Mouse (Mus musculus) ES-E14 (cell line): ENCODE results near the gene Fopnl. TPM values are rescaled to one million over a fixed set of nuclear protein-coding genes. Genes with fewer than 3 reads are reported as not detected.

Experiments
- DNase-seq: peaks from one replicate; pipeline ENCODE4 v3.0.0-alpha.2; 2013; ENCODE audit warnings: low read depth, low spot score
- H3K27ac ChIP-seq: 2 replicates; pipeline ENCODE4 v1.5.1; 2012; ENCODE audit warnings: low read depth, mild to moderate bottlenecking, low read length, moderate library complexity, mixed read lengths; ENCODE audit not compliant: poor library complexity, insufficient read depth, severe bottlenecking
- H3K36me3 ChIP-seq: 2 replicates; pipeline ENCODE4 v1.6.1; 2012; ENCODE audit warnings: mild to moderate bottlenecking, low read length, moderate library complexity, mixed read lengths; ENCODE audit not compliant: control insufficient read depth, poor library complexity, insufficient read depth, severe bottlenecking
- H3K4me1 ChIP-seq, 2 experiments: fragments of 150-350 bp in 1 of 2; sonication (generic) in 1 of 2; 2 replicates each; pipeline ENCODE4 v1.6.1; 2012; ENCODE audit warnings: low read length in 2 of 2, mild to moderate bottlenecking in 1 of 2, mixed read lengths in 1 of 2; ENCODE audit not compliant: control insufficient read depth in 2 of 2, insufficient read depth in 2 of 2, poor library complexity in 1 of 2
- H3K4me3 ChIP-seq, 2 experiments: fragments of 150-350 bp in 1 of 2; sonication (generic) in 1 of 2; 2 replicates each; pipeline ENCODE4 v1.5.1; 2012; ENCODE audit warnings: low read length in 2 of 2, low read depth in 1 of 2, mild to moderate bottlenecking in 1 of 2, mixed read lengths in 1 of 2; ENCODE audit not compliant: insufficient read depth in 1 of 2, poor library complexity in 1 of 2, severe bottlenecking in 1 of 2
- H3K9ac ChIP-seq: 2 replicates; pipeline ENCODE4 v1.6.1; 2012; ENCODE audit warnings: low read depth, mild to moderate bottlenecking, low read length, mixed read lengths; ENCODE audit not compliant: poor library complexity, insufficient read depth, severe bottlenecking
- H3K9me3 ChIP-seq: fragments of 150-350 bp; sonication (generic); 2 replicates; pipeline ENCODE4 v1.6.1; 2012; ENCODE audit warnings: low read depth, mild to moderate bottlenecking, low read length; ENCODE audit not compliant: control insufficient read depth, insufficient read depth
- CHD2 ChIP-seq: IDR thresholded peaks from 2 replicates; pipeline ENCODE4 v1.6.1; 2014; ENCODE audit warnings: mild to moderate bottlenecking, low read depth, low read length, inconsistent platforms
- HCFC1 ChIP-seq: IDR thresholded peaks from 2 replicates; pipeline ENCODE4 v1.6.1; 2012; ENCODE audit warnings: low read length, inconsistent platforms, borderline replicate concordance; ENCODE audit not compliant: insufficient read depth
- MAFK ChIP-seq: IDR thresholded peaks from 2 replicates; pipeline ENCODE4 v1.6.1; 2014; ENCODE audit warnings: mild to moderate bottlenecking, low read depth, low read length, inconsistent platforms; ENCODE audit not compliant: insufficient read depth
- ZC3H11A ChIP-seq: IDR thresholded peaks from 2 replicates; pipeline ENCODE4 v1.6.1; 2012; ENCODE audit warnings: low read depth, mild to moderate bottlenecking, inconsistent platforms, low read length, borderline replicate concordance
- ZNF384 ChIP-seq: IDR thresholded peaks from 2 replicates; pipeline ENCODE4 v1.6.1; 2012; ENCODE audit warnings: low read depth, low read length, inconsistent platforms
- in situ Hi-C, 2 experiments: fragments of 600-800 bp; cut with MboI; formaldehyde crosslinking; loops; one replicate each; pipeline ENCODE4 v1.15.1; 2025; ENCODE audit warnings: low sequenced_read_pairs in 2 of 2, inconsistent platforms in 1 of 2; ENCODE audit not compliant: unreplicated experiment in 2 of 2
- total RNA-seq: library from RNA; depleted of rRNA; stranded (reverse); fragments of 300-350 nt; gene quantifications from 2 replicates; pipeline ENCODE4 v1.2.3, GENCODE M21; 2012

Fopnl gene
- total RNA-seq, 1 experiment, result 22.1 TPM

GRCm38 (mm10) chr16:14292205-14293199 lies 24.7 kb downstream of the Fopnl start:
- TF ChIP-seq HCFC1 (no peak), MAFK (no peak), ZC3H11A (no peak), CHD2 (no peak), ZNF384 (no peak)
- Histone ChIP-seq H3K9ac (peak overlapping the region; percentile 44), H3K27ac (no peak overlapping the region), H3K4me3 (peak overlapping the region; percentile 50 to 52), H3K9me3 (no peaks in the 10 kb centered on the region), H3K36me3 (no peaks in the 10 kb centered on the region; the same call in 1 of the 2 replicates), H3K4me1 (peaks cover 0 to 4% of the 10 kb centered on the region in 2 experiments; a peak in 2 of 4 replicates)
- DNase-seq, result no peak
- in situ Hi-C loops, result no loop called here

GRCm38 (mm10) chr16:14291223-14291622 lies 26.0 kb downstream of the Fopnl start, which contains the start of gene Myh11:
Myh11 (minus strand) TSS chr16:14291372.
- in situ Hi-C loops, result no loop called here
- DNase-seq, result peak; percentile 79

DNA sequence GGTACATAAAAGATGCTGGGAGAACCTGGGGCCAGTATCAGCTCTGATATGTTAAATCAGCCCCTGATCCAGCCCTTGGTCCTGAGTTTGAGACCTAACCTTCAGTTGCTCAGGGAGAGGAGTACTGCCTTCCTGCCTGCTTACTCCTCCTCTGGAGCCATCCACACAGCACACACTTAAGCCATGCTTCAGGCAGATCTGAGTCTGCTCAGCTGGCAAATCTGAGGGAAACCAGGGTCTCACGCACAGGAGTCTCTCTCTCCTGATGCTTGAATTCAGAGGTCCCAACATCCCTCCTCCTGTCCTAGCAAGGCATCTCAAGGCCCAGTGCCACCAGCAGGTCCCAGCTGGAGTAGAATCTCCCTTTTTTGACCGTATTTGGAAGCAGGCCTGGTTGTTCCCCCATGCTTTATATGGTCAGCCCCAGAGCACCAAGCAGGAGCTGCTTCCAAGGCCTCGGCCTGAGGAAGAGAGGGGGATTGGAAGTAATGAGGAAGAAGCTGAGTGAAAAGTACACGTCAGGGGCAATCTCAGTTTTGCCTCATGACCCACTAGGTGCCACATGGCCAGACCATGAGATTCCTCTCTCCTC lies 44.7 kb downstream of the Fopnl start:
- DNase-seq, result no peak
- in situ Hi-C loops, result no loop called here
- TF ChIP-seq MAFK, result no peak
- TF ChIP-seq HCFC1, result no peak
- no peak for TF ChIP-seq CHD2
- no peak for TF ChIP-seq ZC3H11A
- no peak for TF ChIP-seq ZNF384
- Histone ChIP-seq H3K9me3 (no peaks in the 10 kb centered on the region), H3K27ac (no peak overlapping the region), H3K4me1 (no peaks in the 10 kb centered on the region), H3K4me3 (no peak overlapping the region), H3K9ac (no peak overlapping the region), H3K36me3 (no peaks in the 10 kb centered on the region)

More at GRCm38 (mm10) chr16:14291223-14291622, 26.0 kb downstream of the Fopnl start, which contains the start of gene Myh11:
- no peak for TF ChIP-seq ZNF384
- H3K9me3 ChIP-seq, result no peaks in the 10 kb centered on the region
- peaks cover 0 to 4% of the 10 kb centered on the region in 2 experiments; a peak in 2 of 4 replicates for H3K4me1 ChIP-seq
- no peaks in the 10 kb centered on the region for H3K36me3 ChIP-seq
- H3K27ac ChIP-seq, result no peak within 1 kb of the TSS
- H3K9ac ChIP-seq, result peak within 1 kb of the TSS; percentile 44; the same call in 1 of the 2 replicates
- H3K4me3 ChIP-seq, result peak within 1 kb of the TSS; percentile 50 to 55

DNA sequence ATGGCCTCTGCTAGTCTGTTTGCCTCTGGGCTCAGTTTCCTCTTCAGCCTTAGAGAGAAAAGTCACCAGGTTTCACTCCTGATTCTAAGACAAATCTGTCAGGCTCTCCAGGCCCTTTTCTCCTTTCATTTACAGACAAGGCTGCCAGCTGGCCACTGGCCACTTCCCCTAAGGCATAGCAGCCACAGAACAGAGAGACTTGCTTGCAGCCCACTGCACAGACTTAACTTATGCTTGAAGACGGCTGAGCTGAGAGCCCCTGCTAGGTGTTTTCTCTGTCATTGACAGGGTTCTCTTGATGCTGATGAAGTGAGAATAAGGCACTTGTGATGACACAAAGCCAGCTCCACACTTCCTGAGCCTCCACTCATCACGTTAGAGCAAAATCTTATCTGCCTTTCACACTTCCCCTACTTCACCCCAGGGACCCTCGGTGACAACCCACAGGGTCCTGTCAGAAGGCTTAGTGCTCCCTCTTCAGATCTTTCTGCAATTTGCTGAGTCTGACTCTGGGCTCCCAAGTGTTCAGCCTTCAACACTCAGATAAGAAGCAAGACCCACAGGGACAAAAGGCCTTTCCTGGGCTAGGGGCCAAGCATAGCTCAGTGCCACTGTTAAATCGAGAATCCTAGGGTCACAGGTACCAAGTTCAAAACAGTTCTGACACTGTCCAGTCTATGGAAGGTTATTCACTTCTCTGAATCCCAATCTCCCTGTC lies 51.8 kb downstream of the Fopnl start:
- H3K9ac ChIP-seq, result no peak overlapping the region
- in situ Hi-C loops, result no loop called here
- H3K4me1 ChIP-seq, result no peaks in the 10 kb centered on the region
- no peaks in the 10 kb centered on the region for H3K36me3 ChIP-seq
- H3K4me3 ChIP-seq, result no peak overlapping the region
- DNase-seq, result no peak
- H3K27ac ChIP-seq, result no peak overlapping the region
- TF ChIP-seq HCFC1, result no peak
- TF ChIP-seq ZC3H11A, result no peak
- TF ChIP-seq ZNF384, result no peak
- TF ChIP-seq CHD2, result no peak
- TF ChIP-seq MAFK, result no peak
- H3K9me3 ChIP-seq, result no peaks in the 10 kb centered on the region
